Mouse (Mus musculus): ENCODE results near the gene Alox12b. TPM values are rescaled to one million over a fixed set of nuclear protein-coding genes. Genes with fewer than 3 reads are reported as not detected.

The Alox12b gene
- total and polyA plus RNA-seq, 3 experiments = not detected

DNA sequence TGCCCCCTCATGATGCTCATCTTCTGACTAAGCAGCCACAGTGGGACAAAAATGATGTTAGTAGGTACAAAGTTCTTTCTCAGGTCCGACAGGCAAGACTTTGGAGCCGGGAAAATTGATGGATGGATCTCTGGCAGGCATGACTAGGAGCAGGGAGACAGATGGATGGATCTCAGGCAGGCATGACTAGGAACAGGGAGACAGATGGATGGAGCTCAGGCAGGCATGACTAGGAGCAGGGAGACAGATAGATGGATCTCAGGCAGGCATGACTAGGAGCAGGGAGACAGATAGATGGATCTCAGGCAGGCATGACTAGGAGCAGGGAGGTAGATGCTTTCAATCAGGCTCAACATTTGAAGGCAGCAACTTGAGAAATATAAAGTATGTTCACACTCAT, 54.6 kb downstream of the Alox12b start:
- no peak for DNase-seq (ENCODE audit: low read depth, low spot score)
- Histone ChIP-seq H3K4me1 (ENCODE audit: control insufficient read depth in 1 of 2, insufficient read depth in 2 of 2, low read length in 2 of 2) (no peaks in the 10 kb centered on the region), H3K9ac (ENCODE audit: control insufficient read depth, low read depth, low read length, poor library complexity, severe bottlenecking) (no peak overlapping the region), H3K79me2 (ENCODE audit: control insufficient read depth, insufficient read depth, low read length, poor library complexity) (no peaks in the 10 kb centered on the region), H3K36me3 (ENCODE audit: control insufficient read depth in 1 of 2, insufficient read depth in 2 of 2, low read length in 2 of 2) (no peaks in the 10 kb centered on the region), H3K27ac (ENCODE audit: control insufficient read depth, low read depth, low read length) (no peak overlapping the region), H3K4me3 (ENCODE audit: control insufficient read depth in 1 of 2, insufficient read depth in 1 of 2, low read depth in 2 of 2, low read length in 2 of 2) (no peak overlapping the region), H3K27me3 (ENCODE audit: control insufficient read depth in 1 of 2, insufficient read depth in 2 of 2, low read length in 2 of 2) (peaks cover 24 to 32% of the 10 kb centered on the region in 2 experiments), H3K9me3 (replicated peaks; ENCODE audit: insufficient read depth, low read length) (no peaks in the 10 kb centered on the region)
- TF ChIP-seq ZNF384 (IDR thresholded peaks at IDR 0.05; ENCODE audit: low read depth, low read length) (no peak), USF2 (IDR thresholded peaks at IDR 0.05; ENCODE audit: borderline replicate concordance in 1 of 2, insufficient read depth in 1 of 2, low read depth in 1 of 2, low read length in 2 of 2) (no peak), USF1 (IDR thresholded peaks at IDR 0.05; ENCODE audit: low read depth, low read length) (no peak), E2F4 (IDR thresholded peaks at IDR 0.05; ENCODE audit: borderline replicate concordance, low read depth, low read length) (no peak), NELFE (IDR thresholded peaks at IDR 0.05; ENCODE audit: low read depth, low read length) (no peak), ZC3H11A (IDR thresholded peaks at IDR 0.05; ENCODE audit: low read depth, low read length) (no peak), CHD2 (IDR thresholded peaks at IDR 0.05; ENCODE audit: low read length) (no peak), MYC (IDR thresholded peaks at IDR 0.05; ENCODE audit: low read depth, low read length) (no peak), RCOR1 (IDR thresholded peaks at IDR 0.05; ENCODE audit: low read depth, low read length) (no peak), HCFC1 (IDR thresholded peaks at IDR 0.05; ENCODE audit: low read depth, low read length) (no peak), ZKSCAN1 (IDR thresholded peaks at IDR 0.05; ENCODE audit: low read depth, low read length) (no peak), MYB (IDR thresholded peaks at IDR 0.05; ENCODE audit: low read depth, low read length) (no peak), MEF2A (IDR thresholded peaks at IDR 0.05; ENCODE audit: extremely low read depth, insufficient replicate concordance, low read depth, low read length, poor library complexity, severe bottlenecking) (no peak), ELF1 (IDR thresholded peaks at IDR 0.05; ENCODE audit: low read depth, low read length) (no peak), POLR2A (IDR thresholded peaks at IDR 0.05; ENCODE audit: control insufficient read depth in 1 of 2, insufficient read depth in 1 of 2, low read depth in 1 of 2, low read length in 2 of 2, poor library complexity in 1 of 2) (no peak), SIN3A (IDR thresholded peaks at IDR 0.05; ENCODE audit: low read length) (no peak)

DNA sequence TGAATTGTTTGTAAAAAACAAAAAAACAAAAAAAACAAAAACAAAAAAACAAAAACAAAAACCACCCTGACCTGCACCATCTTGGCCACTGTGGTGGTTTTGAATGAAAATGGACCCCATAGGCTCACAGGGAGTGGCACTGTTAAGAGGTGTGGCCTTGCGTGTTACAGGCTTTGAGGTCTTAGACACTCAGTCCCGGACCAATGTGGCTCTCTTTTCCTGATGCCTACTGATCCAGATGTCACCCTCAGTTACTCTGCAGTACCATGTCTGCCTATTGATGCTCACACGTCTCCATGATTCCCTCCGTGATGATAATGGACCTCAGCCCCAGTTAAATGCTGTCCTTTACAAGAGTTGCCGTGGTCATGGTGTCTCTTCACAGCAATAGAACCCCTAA, 60.6 kb downstream of the Alox12b start:
- Histone ChIP-seq H3K36me3 (ENCODE audit: control insufficient read depth in 1 of 2, insufficient read depth in 2 of 2, low read length in 2 of 2) (no peaks in the 10 kb centered on the region), H3K9ac (ENCODE audit: control insufficient read depth, low read depth, low read length, poor library complexity, severe bottlenecking) (no peak overlapping the region), H3K4me3 (ENCODE audit: control insufficient read depth in 1 of 2, insufficient read depth in 1 of 2, low read depth in 2 of 2, low read length in 2 of 2) (no peak overlapping the region), H3K27me3 (ENCODE audit: control insufficient read depth in 1 of 2, insufficient read depth in 2 of 2, low read length in 2 of 2) (peaks cover 3 to 14% of the 10 kb centered on the region in 2 experiments), H3K4me1 (ENCODE audit: control insufficient read depth in 1 of 2, insufficient read depth in 2 of 2, low read length in 2 of 2) (no peaks in the 10 kb centered on the region), H3K9me3 (replicated peaks; ENCODE audit: insufficient read depth, low read length) (no peaks in the 10 kb centered on the region), H3K27ac (ENCODE audit: control insufficient read depth, low read depth, low read length) (no peak overlapping the region), H3K79me2 (ENCODE audit: control insufficient read depth, insufficient read depth, low read length, poor library complexity) (no peaks in the 10 kb centered on the region)
- DNase-seq (ENCODE audit: low read depth, low spot score) = no peak
- no peak for TF ChIP-seq GATA1 (IDR thresholded peaks at IDR 0.05; ENCODE audit: low read depth, low read length)
- TF ChIP-seq MAZ (IDR thresholded peaks at IDR 0.05; ENCODE audit: low read depth, low read length) = no peak
- TF ChIP-seq MXI1 (IDR thresholded peaks at IDR 0.05; ENCODE audit: low read depth, low read length) = no peak
- TF ChIP-seq NRF1 (IDR thresholded peaks at IDR 0.05; ENCODE audit: insufficient read depth, low read depth, low read length, poor library complexity, severe bottlenecking) = no peak
- no peak for TF ChIP-seq ETS1 (IDR thresholded peaks at IDR 0.05; ENCODE audit: low read depth, low read length)
- no peak for TF ChIP-seq TBP (IDR thresholded peaks at IDR 0.05; ENCODE audit: low read depth, low read length)
- TF ChIP-seq RCOR1 (IDR thresholded peaks at IDR 0.05; ENCODE audit: low read depth, low read length) = no peak
- no peak for TF ChIP-seq JUND (IDR thresholded peaks at IDR 0.05; ENCODE audit: low read depth, low read length)
- TF ChIP-seq MEF2A (IDR thresholded peaks at IDR 0.05; ENCODE audit: extremely low read depth, insufficient replicate concordance, low read depth, low read length, poor library complexity, severe bottlenecking) = no peak
- no peak for TF ChIP-seq SMC3 (IDR thresholded peaks at IDR 0.05; ENCODE audit: low read depth, low read length)
- no peak for TF ChIP-seq UBTF (IDR thresholded peaks at IDR 0.05; ENCODE audit: borderline replicate concordance, insufficient read depth, low read depth, low read length)
- no peak for TF ChIP-seq POLR2AphosphoS2 (IDR thresholded peaks at IDR 0.05; ENCODE audit: low read length)
- no peak for TF ChIP-seq ZNF384 (IDR thresholded peaks at IDR 0.05; ENCODE audit: low read depth, low read length)
- TF ChIP-seq CHD1 (IDR thresholded peaks at IDR 0.05; ENCODE audit: low read depth, low read length) = no peak
